Mouse (Mus musculus) lung, embryonic 15.5 days (tissue): Measurements from ENCODE around the gene Mcrip1. TPM values are rescaled to one million over a fixed set of nuclear protein-coding genes. Genes with fewer than 3 reads are reported as not detected.

Source experiments
- polyA plus RNA-seq: library from polyadenylated mRNA; unstranded; fragments of >200 nt; fragmentation: Nextera tagmentation; extraction: Ambion mirVana; gene quantifications from 2 replicates; pipeline ENCODE4 v1.2.1, GENCODE M21; 2015

Mcrip1 gene
- polyA plus RNA-seq, 1 experiment from 2014 or later = 205 TPM

Other genes with a start within 250 kb of the Mcrip1 start
- gene Actg1, start 201.2 kb downstream of the Mcrip1 start, polyA plus RNA-seq = 2,618 and 2,638 TPM in 2 replicates
- gene Fscn2, start 188.2 kb downstream of the Mcrip1 start, polyA plus RNA-seq = 0.38 and 0.56 TPM in 2 replicates
- 36.9 and 37.4 TPM in 2 replicates for gene Faap100, start 171.0 kb downstream of the Mcrip1 start, polyA plus RNA-seq
- 32.5 and 34.5 TPM in 2 replicates for gene Nploc4, start 112.0 kb downstream of the Mcrip1 start, polyA plus RNA-seq
- gene Tspan10, start 107.1 kb downstream of the Mcrip1 start, polyA plus RNA-seq = not detected in 2 replicates
- gene Pde6g, start 96.2 kb downstream of the Mcrip1 start, polyA plus RNA-seq = 0.25 and 0.31 TPM in 2 replicates
- 12.7 and 13.0 TPM in 2 replicates for gene Oxld1, start 91.7 kb downstream of the Mcrip1 start, polyA plus RNA-seq
- 31.2 and 35.5 TPM in 2 replicates for gene Ccdc137, start 91.6 kb downstream of the Mcrip1 start, polyA plus RNA-seq
- gene Arl16, start 82.1 kb downstream of the Mcrip1 start, polyA plus RNA-seq = 43.8 and 44.6 TPM in 2 replicates
- gene Mrpl12, start 65.1 kb downstream of the Mcrip1 start, polyA plus RNA-seq = 125 and 133 TPM in 2 replicates
- 67.5 and 70.9 TPM in 2 replicates for gene Slc25a10, start 57.9 kb downstream of the Mcrip1 start, polyA plus RNA-seq
- 0.91 and 1.1 TPM in 2 replicates for gene Gcgr, start 19.0 kb downstream of the Mcrip1 start, polyA plus RNA-seq
- 0.65 and 1.7 TPM in 2 replicates for gene Ppp1r27, start 1.4 kb upstream of the Mcrip1 start, polyA plus RNA-seq
- 847 and 883 TPM in 2 replicates for gene P4hb, start 23.5 kb upstream of the Mcrip1 start, polyA plus RNA-seq
- 697 and 699 TPM in 2 replicates for gene Arhgdia, start 31.9 kb upstream of the Mcrip1 start, polyA plus RNA-seq
- 511 and 543 TPM in 2 replicates for gene Alyref, start 48.6 kb upstream of the Mcrip1 start, polyA plus RNA-seq
- 215 and 222 TPM in 2 replicates for gene Anapc11, start 48.7 kb upstream of the Mcrip1 start, polyA plus RNA-seq
- 0.78 and 1.4 TPM in 2 replicates for gene Npb, start 58.8 kb upstream of the Mcrip1 start, polyA plus RNA-seq
- 103 and 126 TPM in 2 replicates for gene Pcyt2, start 68.2 kb upstream of the Mcrip1 start, polyA plus RNA-seq
- 32.6 and 34.3 TPM in 2 replicates for gene Sirt7, start 75.5 kb upstream of the Mcrip1 start, polyA plus RNA-seq
- gene Mafg, start 83.9 kb upstream of the Mcrip1 start, polyA plus RNA-seq = 23.3 and 24.5 TPM in 2 replicates
- gene Pycr1, start 94.0 kb upstream of the Mcrip1 start, polyA plus RNA-seq = 25.4 and 27.2 TPM in 2 replicates
- gene Myadml2, start 98.4 kb upstream of the Mcrip1 start, polyA plus RNA-seq = 0.55 and 1.3 TPM in 2 replicates
- 4.1 and 4.3 TPM in 2 replicates for gene Notum, start 111.4 kb upstream of the Mcrip1 start, polyA plus RNA-seq
- 138 and 143 TPM in 2 replicates for gene Aspscr1, start 123.2 kb upstream of the Mcrip1 start, polyA plus RNA-seq
- gene Cenpx, start 164.0 kb upstream of the Mcrip1 start, polyA plus RNA-seq = 160 and 167 TPM in 2 replicates
- gene Lrrc45, start 164.2 kb upstream of the Mcrip1 start, polyA plus RNA-seq = 57.9 and 59.9 TPM in 2 replicates
- gene Rac3, start 171.7 kb upstream of the Mcrip1 start, polyA plus RNA-seq = 54.9 and 60.5 TPM in 2 replicates
- 45.1 and 55.1 TPM in 2 replicates for gene Dcxr, start 177.6 kb upstream of the Mcrip1 start, polyA plus RNA-seq
- gene Cbr2, start 182.4 kb upstream of the Mcrip1 start, polyA plus RNA-seq = 102 and 103 TPM in 2 replicates
- 3.9 and 4.8 TPM in 2 replicates for gene Hmga1b, start 213.1 kb upstream of the Mcrip1 start, polyA plus RNA-seq
- 35.4 and 38.3 TPM in 2 replicates for gene Rfng, start 234.5 kb upstream of the Mcrip1 start, polyA plus RNA-seq
- gene Gps1, start 234.5 kb upstream of the Mcrip1 start, polyA plus RNA-seq = 205 and 213 TPM in 2 replicates
- gene Dus1l, start 246.7 kb upstream of the Mcrip1 start, polyA plus RNA-seq = 84.3 and 90.4 TPM in 2 replicates